Mouse (Mus musculus) lung, postnatal 0 days (tissue): ENCODE results near the gene Snx21.

ENCODE experiments used
- CTCF ChIP-seq: IDR thresholded peaks from 2 replicates; pipeline ENCODE4 v1.5.1; 2016; ENCODE audit warnings: antibody characterized with exemption, mild to moderate bottlenecking
- EP300 ChIP-seq: IDR thresholded peaks from 2 replicates; pipeline ENCODE4 v1.6.1; 2016; ENCODE audit warnings: antibody characterized with exemption, mild to moderate bottlenecking, control low read depth

DNA sequence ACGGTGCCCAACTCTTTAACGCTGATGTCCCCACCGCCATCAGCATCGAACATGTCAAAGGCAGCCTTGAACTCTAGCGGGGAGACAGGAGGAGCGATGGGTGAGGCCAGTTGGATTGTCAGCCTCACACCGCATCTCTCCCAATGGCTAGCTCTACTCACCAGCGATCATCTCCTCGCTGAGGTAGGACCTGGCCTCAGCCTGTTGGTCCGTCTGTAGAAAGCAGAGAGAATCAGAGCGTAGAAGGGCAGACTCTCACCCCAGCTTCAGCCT, 7.7 kb upstream of the Snx21 start:
- no peak for TF ChIP-seq CTCF
- TF ChIP-seq EP300, result no peak
